Mouse (Mus musculus) ovary, postnatal 10 days (tissue): Measurements from ENCODE around the gene Tab3.

Experiments
- DNase-seq: peaks from one replicate; pipeline ENCODE4 v3.0.0; 2022; ENCODE audit warnings: low spot score

Gene Tab3

DNA sequence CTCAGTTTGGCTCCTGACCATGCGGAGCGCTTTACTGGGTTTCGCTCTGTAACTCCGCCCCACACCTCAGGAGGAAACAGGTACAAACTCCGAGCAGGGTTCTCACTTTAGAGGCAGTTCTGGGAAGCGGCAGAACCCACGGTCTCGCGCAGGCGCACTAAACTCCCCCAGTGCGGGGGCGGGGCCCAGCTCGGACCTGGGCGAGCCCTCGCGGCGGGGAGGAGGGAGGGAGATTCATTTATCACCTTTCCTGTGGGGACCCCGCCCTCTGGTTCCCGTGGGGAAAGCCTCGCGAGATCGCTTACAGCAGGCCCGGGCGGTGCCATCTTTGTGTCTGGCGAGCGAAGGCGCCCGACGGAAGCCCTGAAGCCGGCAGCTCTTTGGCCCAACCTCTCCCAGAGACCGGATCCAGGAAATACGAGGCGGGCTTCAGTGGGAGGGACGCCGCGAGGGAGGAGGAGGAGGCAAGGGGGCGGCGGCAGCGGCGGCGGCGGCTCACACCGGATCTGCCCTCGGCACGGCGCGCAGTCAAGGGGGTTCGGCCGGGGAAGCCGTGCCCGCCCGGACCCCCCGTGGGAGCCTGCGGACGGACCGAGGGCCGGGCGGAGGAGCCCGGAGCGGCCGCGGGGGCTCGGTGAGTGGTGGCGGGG lies at the start of gene Tab3:
Gene Tab3, plus strand, starts transcription at position 491 of the 650 bp plus-strand sequence.
- DNase-seq, result peak; percentile 66

- DNase-seq, result no peak
These were observed 48.3 kb upstream of the Tab3 start for GRCm38 (mm10) chrX:85525545-85525944.

DNA sequence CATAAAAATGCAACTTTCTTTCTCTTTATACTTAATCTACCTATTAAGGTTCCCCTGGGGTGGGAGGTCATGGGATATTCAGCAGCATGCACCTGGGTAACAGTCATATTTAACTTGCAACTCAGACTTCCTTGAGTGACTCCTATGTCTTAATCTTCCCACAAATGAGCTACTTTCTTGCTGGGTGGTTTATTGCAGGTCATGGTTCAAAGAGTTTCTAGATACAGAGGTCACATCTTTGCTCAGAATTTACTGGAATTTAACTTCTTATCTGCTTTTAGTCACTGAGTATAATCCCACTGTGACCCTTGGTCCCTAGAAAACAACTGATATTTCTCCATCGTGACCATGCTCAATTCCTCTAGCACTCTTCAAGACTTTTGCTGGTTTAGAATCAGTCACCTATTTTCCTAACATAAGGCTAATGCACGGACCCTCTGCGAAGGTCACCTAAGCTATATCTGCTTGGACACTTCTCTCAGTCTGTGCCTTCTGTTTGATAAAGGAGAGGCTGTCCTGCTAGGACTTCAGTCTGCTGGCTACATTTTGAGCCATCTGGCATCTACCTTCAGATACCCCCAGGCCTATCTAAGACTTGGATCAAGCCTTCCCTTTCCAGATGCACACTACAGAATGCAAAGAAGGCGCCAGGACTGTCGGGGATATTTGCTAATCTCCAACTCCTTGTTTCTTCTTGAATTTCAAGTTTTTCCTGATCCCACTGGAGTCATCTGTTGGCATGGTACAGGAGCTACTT lies 47.4 kb upstream of the Tab3 start:
- DNase-seq, result no peak

DNA sequence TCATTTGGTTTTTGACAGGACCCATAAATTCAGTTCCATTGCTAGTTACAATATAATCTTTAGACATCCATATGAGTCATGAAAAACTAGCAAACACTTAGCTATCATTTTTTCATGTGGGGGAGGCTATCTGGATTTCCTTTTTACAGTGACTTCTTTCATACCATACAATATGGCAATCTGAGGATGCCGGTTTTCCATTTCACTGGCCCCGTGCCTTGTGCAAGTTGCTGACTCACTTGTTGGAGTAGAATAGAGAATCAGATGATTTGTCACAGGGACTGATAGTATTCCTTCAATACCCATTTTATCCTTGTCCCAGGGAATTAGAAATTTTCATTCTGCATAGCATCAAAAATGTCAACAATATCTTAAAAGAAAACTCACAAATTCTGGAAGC lies 14.9 kb upstream of the Tab3 start:
- DNase-seq, result no peak

DNA sequence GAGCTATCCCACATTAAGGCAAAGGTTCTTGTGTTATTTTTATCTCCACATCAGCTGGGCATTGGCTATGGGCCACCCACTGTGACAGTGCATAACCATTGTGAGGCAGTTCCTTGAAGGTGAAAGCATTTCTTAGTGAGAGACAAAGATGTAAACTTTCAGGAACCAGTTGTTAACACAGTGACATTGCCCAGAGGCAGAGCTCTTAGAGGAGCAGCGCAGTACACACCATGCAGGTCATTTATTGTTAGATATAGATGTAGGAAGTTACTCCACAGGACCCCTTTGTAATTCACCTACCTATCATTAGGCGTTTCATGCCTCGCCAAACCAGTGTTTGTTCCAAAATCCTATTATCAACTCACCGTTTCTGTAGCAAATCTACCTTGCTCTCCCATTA lies 7.6 kb upstream of the Tab3 start:
- DNase-seq, result no peak

DNA sequence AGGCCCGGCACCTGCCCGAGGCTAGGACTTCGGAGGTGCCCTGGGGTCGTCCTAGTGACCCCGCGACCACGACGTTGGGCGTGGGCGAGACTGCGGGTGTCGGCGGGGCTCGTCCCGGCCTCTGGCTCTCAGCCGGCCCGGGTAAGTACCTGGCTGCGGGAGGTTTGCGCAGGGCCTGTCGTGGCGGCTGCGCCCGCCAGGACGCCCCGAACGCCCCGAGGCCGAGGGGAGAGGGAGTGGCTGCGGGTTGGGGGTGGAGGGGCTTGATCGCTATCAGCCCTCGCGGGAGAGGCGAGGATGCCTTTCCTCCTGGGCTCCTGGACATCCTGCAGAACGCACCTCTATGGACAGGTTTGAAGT lies 340 bp downstream of the Tab3 start:
- no peak for DNase-seq

- no peak for DNase-seq
These were observed 2.5 kb downstream of the Tab3 start for GRCm38 (mm10) chrX:85576310-85576709.

- no peak for DNase-seq
These were observed 6.9 kb downstream of the Tab3 start for GRCm38 (mm10) chrX:85580768-85581167.

DNA sequence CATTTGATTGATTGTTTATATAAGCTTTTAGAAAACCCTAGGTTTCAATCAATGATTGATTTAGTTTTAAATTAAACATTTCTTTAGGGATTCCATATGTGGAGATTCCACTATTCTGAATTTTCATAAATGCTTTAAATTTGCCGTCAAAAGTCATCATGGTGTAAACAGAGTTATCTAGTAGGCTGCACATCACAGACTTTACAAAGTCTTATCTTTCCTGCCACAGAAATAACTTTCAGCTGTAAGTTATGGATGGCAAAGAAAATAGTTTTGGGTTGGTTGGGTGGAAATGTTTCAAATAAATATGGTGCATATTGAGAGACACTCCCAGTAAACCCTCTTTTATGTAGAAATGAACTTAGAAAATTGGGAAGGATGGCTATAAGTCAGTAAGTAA lies 8.7 kb downstream of the Tab3 start:
- DNase-seq, result no peak

GRCm38 (mm10) chrX:85585575-85585974 lies 11.8 kb downstream of the Tab3 start:
- DNase-seq, result no peak

- DNase-seq, result no peak
These were observed 40.9 kb downstream of the Tab3 start for GRCm38 (mm10) chrX:85614701-85615100.

GRCm38 (mm10) chrX:85646204-85646777 lies 72.5 kb downstream of the Tab3 start:
- no peak for DNase-seq

DNA sequence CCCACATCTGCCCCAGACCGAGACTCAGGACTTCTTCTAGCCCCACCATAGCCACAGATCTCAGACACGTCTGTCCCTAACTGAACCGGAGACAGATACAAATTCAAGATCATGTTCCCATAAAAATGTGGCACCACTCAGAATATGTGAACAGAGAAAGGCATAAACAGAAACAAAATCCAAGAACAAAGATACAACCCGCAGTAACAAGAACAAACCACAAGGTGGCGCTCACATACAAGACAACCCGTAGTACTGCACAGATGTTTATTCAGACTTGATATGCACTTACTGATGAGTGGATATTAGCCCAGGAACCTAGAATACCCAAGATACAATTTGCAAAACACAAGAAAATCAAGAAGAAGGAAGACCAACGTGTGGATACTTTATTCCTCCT lies 103.0 kb downstream of the Tab3 start:
- no peak for DNase-seq

GRCm38 (mm10) chrX:85682125-85682524 lies 108.3 kb downstream of the Tab3 start:
- DNase-seq, result no peak

DNA sequence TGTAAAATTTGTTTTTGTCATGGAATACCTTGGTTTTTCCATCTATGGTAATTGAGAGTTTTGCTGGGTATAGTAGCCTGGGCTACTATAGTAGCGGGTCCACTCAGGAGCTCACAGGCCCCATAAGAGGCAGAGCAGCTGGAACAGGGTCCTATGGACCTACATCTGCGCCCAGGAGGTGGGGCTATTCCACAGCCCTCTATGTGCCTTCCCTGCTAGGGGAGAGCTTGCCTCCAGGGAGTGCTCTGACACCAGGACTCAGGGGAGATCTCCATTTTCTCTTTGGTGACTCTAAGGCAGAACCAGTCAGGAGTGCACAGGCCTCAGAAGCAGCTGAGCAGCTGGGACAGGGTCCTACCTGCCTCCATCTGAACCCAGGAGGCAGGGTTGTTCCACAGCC lies 109.9 kb downstream of the Tab3 start:
- DNase-seq, result no peak
